Mouse (Mus musculus) spleen, adult 2 months (tissue): ENCODE results near the gene Trim2. TPM values are rescaled to one million over a fixed set of nuclear protein-coding genes. Genes with fewer than 3 reads are reported as not detected.
A peak's percentile ranks its signal among the peaks of the same experiment; 100 is the strongest.

Experiments
- DNase-seq, 2 experiments: peaks; one replicate each; pipeline versions ENCODE4 v3.0.0 to v3.0.0-alpha.2; 2012 to 2021; ENCODE audit warnings: low spot score in 2 of 2, low read depth in 1 of 2
- H3K27ac ChIP-seq: fragments of 200-500 bp; 2 replicates; pipeline ENCODE4 v1.5.1; 2012; ENCODE audit warnings: low read length, inconsistent platforms; ENCODE audit not compliant: insufficient read depth
- H3K27me3 ChIP-seq: fragments of 200-500 bp; 2 replicates; pipeline ENCODE4 v1.6.1; 2012; ENCODE audit warnings: mild to moderate bottlenecking, moderate library complexity, low read length, inconsistent platforms; ENCODE audit not compliant: control insufficient read depth, insufficient read depth
- H3K36me3 ChIP-seq: fragments of 200-500 bp; 2 replicates; pipeline ENCODE4 v1.6.1; 2012; ENCODE audit warnings: mild to moderate bottlenecking, low read length, inconsistent platforms; ENCODE audit not compliant: control insufficient read depth, insufficient read depth
- H3K4me1 ChIP-seq: fragments of 200-500 bp; 2 replicates; pipeline ENCODE4 v1.6.1; 2011; ENCODE audit warnings: inconsistent platforms; ENCODE audit not compliant: control insufficient read depth, insufficient read depth, insufficient read length
- H3K4me3 ChIP-seq: fragments of 200-500 bp; 2 replicates; pipeline ENCODE4 v1.5.1; 2011; ENCODE audit warnings: mild to moderate bottlenecking, inconsistent platforms; ENCODE audit not compliant: insufficient read depth, insufficient read length; ENCODE audit errors: extremely low read depth
- CTCF ChIP-seq: fragments of 200-500 bp; IDR thresholded peaks from 2 replicates; pipeline ENCODE4 v1.5.1; 2011; ENCODE audit warnings: mild to moderate bottlenecking, inconsistent platforms; ENCODE audit not compliant: insufficient read depth, insufficient read length, insufficient replicate concordance; ENCODE audit errors: extremely low read depth
- POLR2A ChIP-seq: fragments of 200-500 bp; IDR thresholded peaks from 2 replicates; pipeline ENCODE4 v1.6.1; 2011; ENCODE audit warnings: low read depth, low read length, inconsistent platforms
- WGBS: fragments of 180-500 bp; shearing (Covaris S2); methylation state at CpG from one replicate; pipeline ENCODE4 v1.1.7; 2018; 5-methylcytosine and 5-hydroxymethylcytosine counted together
- polyA plus RNA-seq: library from polyadenylated mRNA; depleted of rRNA; stranded (reverse); fragments of >200 nt; gene quantifications from 2 replicates; pipeline ENCODE4 v1.2.3, GENCODE M21; 2012; rRNA removed

The Trim2 gene
- 5.7 and 7.2 TPM in 2 replicates for polyA plus RNA-seq

- Histone ChIP-seq H3K4me3 (no peak within 1 kb of the TSS), H3K27me3 (no peaks in the 10 kb centered on the region; the same call in 1 of the 2 replicates), H3K27ac (0 out of 2 replicates have a peak within 1 kb of the TSS, but pooled peaks have one; percentile 12), H3K4me1 (no peaks in the 10 kb centered on the region; the same call in 1 of the 2 replicates), H3K36me3 (no peaks in the 10 kb centered on the region)
- 87% methylated on average over 3 of the region's 3 CpGs for WGBS
- DNase-seq = no peak
- TF ChIP-seq CTCF (no peak), POLR2A (no peak)
Observed at GRCm38 (mm10) chr3:84306777-84307176, at the start of gene Trim2. TSS of gene Trim2 (minus strand) at chr3:84306877.

GRCm38 (mm10) chr3:84355930-84356689 lies 49.4 kb upstream of the Trim2 start:
- Histone ChIP-seq H3K36me3 (no peaks in the 10 kb centered on the region), H3K4me1 (no peaks in the 10 kb centered on the region), H3K4me3 (no peak overlapping the region), H3K27me3 (no peaks in the 10 kb centered on the region), H3K27ac (no peak overlapping the region)
- no peak for TF ChIP-seq CTCF
- no peak for TF ChIP-seq POLR2A
- 44% methylated on average over 12 of the region's 12 CpGs for WGBS
- DNase-seq = no peak

- Histone ChIP-seq H3K27ac (no peak overlapping the region), H3K4me1 (peaks cover 4% of the 10 kb centered on the region; the same call in 1 of the 2 replicates), H3K4me3 (no peak overlapping the region), H3K27me3 (no peaks in the 10 kb centered on the region), H3K36me3 (no peaks in the 10 kb centered on the region)
- DNase-seq = peak in 1 of 2 experiments; percentile 67
- WGBS = 42% methylated on average over 5 of the region's 5 CpGs
- TF ChIP-seq POLR2A = no peak
- TF ChIP-seq CTCF = peak; percentile 77; the same call in 1 of the 2 replicates
Observed at GRCm38 (mm10) chr3:84352353-84353034, 45.8 kb upstream of the Trim2 start.

- WGBS = 83% methylated on average over 6 of the region's 6 CpGs
- no peaks in the 10 kb centered on the region for H3K27me3 ChIP-seq
- TF ChIP-seq POLR2A (no peak), CTCF (no peak)
- H3K4me3 ChIP-seq = no peak overlapping the region
- DNase-seq = no peak
- peaks cover 8% of the 10 kb centered on the region; the same call in 1 of the 2 replicates for H3K4me1 ChIP-seq
- H3K36me3 ChIP-seq = no peaks in the 10 kb centered on the region
- no peak overlapping the region for H3K27ac ChIP-seq
Observed at GRCm38 (mm10) chr3:84350311-84350710, 43.6 kb upstream of the Trim2 start.

- DNase-seq = no peak
- TF ChIP-seq CTCF (no peak), POLR2A (no peak)
- no peak overlapping the region for H3K4me3 ChIP-seq
- H3K36me3 ChIP-seq = no peaks in the 10 kb centered on the region
- peaks cover 8% of the 10 kb centered on the region; the same call in 1 of the 2 replicates for H3K4me1 ChIP-seq
- no peak overlapping the region for H3K27ac ChIP-seq
- WGBS = 84% methylated on average over 10 of the region's 10 CpGs
- H3K27me3 ChIP-seq = no peaks in the 10 kb centered on the region
Observed at GRCm38 (mm10) chr3:84349771-84350170, 43.1 kb upstream of the Trim2 start.

GRCm38 (mm10) chr3:84347426-84347825 lies 40.7 kb upstream of the Trim2 start:
- Histone ChIP-seq H3K27me3 (no peaks in the 10 kb centered on the region), H3K27ac (no peak overlapping the region), H3K4me1 (peaks cover 8% of the 10 kb centered on the region; the same call in 1 of the 2 replicates), H3K36me3 (no peaks in the 10 kb centered on the region), H3K4me3 (no peak overlapping the region)
- DNase-seq = no peak
- 92% methylated on average over 4 of the region's 4 CpGs for WGBS
- TF ChIP-seq POLR2A (no peak), CTCF (no peak)
